Comparison of ENCODE assay signal across 9 mouse cellular contexts in the genomic region with DNA sequence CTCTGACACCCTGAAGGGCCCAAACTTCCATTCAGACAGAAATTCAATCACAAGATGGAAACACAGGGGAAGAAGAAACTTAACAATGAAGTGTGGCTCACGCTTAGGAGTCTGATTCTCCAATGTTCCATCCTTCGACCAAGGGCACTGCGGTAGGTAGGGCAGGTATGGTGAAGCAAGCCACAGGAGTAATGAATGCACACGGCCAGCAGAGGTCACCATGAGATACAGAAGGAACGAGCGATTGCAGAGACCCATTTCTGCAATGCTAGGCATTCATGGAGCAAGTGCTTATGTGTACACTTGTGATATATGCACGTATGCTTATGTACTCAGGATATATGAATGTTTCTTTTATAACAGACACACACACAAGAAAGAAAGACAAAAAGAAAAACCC. TPM values are rescaled to one million over a fixed set of nuclear protein-coding genes. Genes with fewer than 3 reads are reported as not detected.
DNase-seq lines count a peak whose midpoint lies in the region; ATAC-seq and TF ChIP-seq lines count a peak whose summit lies in the region.
"Had no signal": no experiment of that assay in that cellular context is flagged by ENCODE, and none has a peak within 500 bp of the region (broad histone marks: within the 10 kb centered on the region; RNA-seq: fewer than 3 reads in every experiment).

No protein-coding gene starts in this region.

- ATAC-seq in intestine, embryonic 16.5 days, result 0 out of 2 replicates have a peak, but pooled peaks have one; percentile 48
- ATAC-seq in intestine, embryonic 15.5 days, result no peak
- peak; percentile 58 for ATAC-seq in liver, embryonic 11.5 days (replicated peaks; ENCODE audit: low FRiP score)
- peak; percentile 79; the same call in 1 of the 2 replicates for ATAC-seq in stomach, postnatal 0 days (ENCODE audit: low FRiP score, low TSS enrichment)

- no peak overlapping the region for H3K4me2 ChIP-seq in intestine, embryonic 16.5 days (ENCODE audit: low read depth, low read length)
- no peak overlapping the region for H3K4me2 ChIP-seq in intestine, embryonic 15.5 days (replicated peaks)
- H3K4me2 ChIP-seq in liver, embryonic 11.5 days, result no peak overlapping the region
- H3K4me2 ChIP-seq in stomach, postnatal 0 days (replicated peaks; ENCODE audit: low read depth), result no peak overlapping the region

- 69% methylated on average over 7 of the region's 7 CpGs for WGBS in intestine, embryonic 16.5 days
- WGBS in intestine, embryonic 15.5 days, result 65% methylated on average over 7 of the region's 7 CpGs
- WGBS in liver, embryonic 11.5 days, result 68% methylated on average over 7 of the region's 7 CpGs
- 68% methylated on average over 7 of the region's 7 CpGs for WGBS in stomach, postnatal 0 days

- no peaks in the 10 kb centered on the region for H3K4me1 ChIP-seq in intestine, embryonic 16.5 days (ENCODE audit: control insufficient read depth, insufficient read depth, low read length)
- no peaks in the 10 kb centered on the region for H3K4me1 ChIP-seq in intestine, embryonic 15.5 days (replicated peaks)
- no peaks in the 10 kb centered on the region for H3K4me1 ChIP-seq in embryonic fibroblast, embryonic 13.5 days (ENCODE audit: control insufficient read depth, insufficient read depth, low read length)
- no peaks in the 10 kb centered on the region for H3K4me1 ChIP-seq in liver, embryonic 11.5 days (replicated peaks; ENCODE audit: control insufficient read depth, insufficient read depth, low read length)
- H3K4me1 ChIP-seq in stomach, postnatal 0 days (replicated peaks; ENCODE audit: control insufficient read depth, insufficient read depth), result no peaks in the 10 kb centered on the region

- DNase-seq in CD4-positive helper T cell, adult 2 months (ENCODE audit: low read depth, low spot score), result peak; percentile 55
- peak; percentile 60 for DNase-seq in MN1 (ENCODE audit: low spot score)
- no peak for DNase-seq in liver, embryonic 11.5 days (ENCODE audit: low spot score)
- peak; percentile 60 for DNase-seq in stomach, postnatal 0 days (ENCODE audit: low spot score)
- no peak for DNase-seq in frontal cortex, postnatal 14 days (ENCODE audit: low spot score in 2 of 2)

- H3K9me3 ChIP-seq in intestine, embryonic 16.5 days (ENCODE audit: control insufficient read depth, low read length), result no peaks in the 10 kb centered on the region
- H3K9me3 ChIP-seq in intestine, embryonic 15.5 days, result no peaks in the 10 kb centered on the region
- no peaks in the 10 kb centered on the region for H3K9me3 ChIP-seq in liver, embryonic 11.5 days (ENCODE audit: control insufficient read depth, low read length)
- no peaks in the 10 kb centered on the region for H3K9me3 ChIP-seq in stomach, postnatal 0 days (ENCODE audit: control insufficient read depth, low read length)

- H3K9ac ChIP-seq in intestine, embryonic 16.5 days (ENCODE audit: low read depth, low read length), result no peak overlapping the region
- H3K9ac ChIP-seq in intestine, embryonic 15.5 days, result no peak overlapping the region
- H3K9ac ChIP-seq in liver, embryonic 11.5 days (ENCODE audit: low read depth, low read length), result no peak overlapping the region
- H3K9ac ChIP-seq in stomach, postnatal 0 days (ENCODE audit: low read length), result no peak overlapping the region

- no peak for TF ChIP-seq EP300 in stomach, postnatal 0 days (optimal IDR thresholded peaks at IDR 0.05)

- no peak overlapping the region for H3K4me3 ChIP-seq in intestine, embryonic 16.5 days (ENCODE audit: low read length)
- H3K4me3 ChIP-seq in intestine, embryonic 15.5 days (replicated peaks), result no peak overlapping the region
- no peak overlapping the region for H3K4me3 ChIP-seq in embryonic fibroblast, embryonic 13.5 days (ENCODE audit: insufficient read depth, low read length)
- H3K4me3 ChIP-seq in liver, embryonic 11.5 days (ENCODE audit: low read depth, low read length), result no peak overlapping the region
- no peak overlapping the region for H3K4me3 ChIP-seq in stomach, postnatal 0 days (ENCODE audit: low read depth, low read length)
- H3K4me3 ChIP-seq: myocyte had no signal

- peak; percentile 70; the same call in 1 of the 2 replicates for TF ChIP-seq CTCF in embryonic fibroblast, embryonic 13.5 days (IDR thresholded peaks at IDR 0.05; ENCODE audit: borderline replicate concordance, insufficient read depth, low read length)
- peak; percentile 81 for TF ChIP-seq CTCF in stomach, postnatal 0 days (IDR thresholded peaks at IDR 0.05; ENCODE audit: low read depth)

- TF ChIP-seq POLR2A in embryonic fibroblast, embryonic 13.5 days (IDR thresholded peaks at IDR 0.05; ENCODE audit: low read depth, low read length), result no peak

- H3K27me3 ChIP-seq in intestine, embryonic 16.5 days (replicated peaks; ENCODE audit: control insufficient read depth, insufficient read depth, low read length), result no peaks in the 10 kb centered on the region
- no peaks in the 10 kb centered on the region for H3K27me3 ChIP-seq in intestine, embryonic 15.5 days (replicated peaks)
- H3K27me3 ChIP-seq in liver, embryonic 11.5 days (replicated peaks; ENCODE audit: control insufficient read depth, insufficient read depth, low read length), result no peaks in the 10 kb centered on the region
- H3K27me3 ChIP-seq in stomach, postnatal 0 days (ENCODE audit: control insufficient read depth, insufficient read depth, low read length), result no peaks in the 10 kb centered on the region

- no peak overlapping the region for H3K27ac ChIP-seq in intestine, embryonic 16.5 days (ENCODE audit: low read length)
- no peak overlapping the region for H3K27ac ChIP-seq in intestine, embryonic 15.5 days
- H3K27ac ChIP-seq in embryonic fibroblast, embryonic 13.5 days (ENCODE audit: insufficient read depth, low read length), result no peak overlapping the region
- H3K27ac ChIP-seq in liver, embryonic 11.5 days (ENCODE audit: low read depth, low read length), result no peak overlapping the region
- no peak overlapping the region for H3K27ac ChIP-seq in stomach, postnatal 0 days (replicated peaks)

- peaks cover 6% of the 10 kb centered on the region; the same call in 1 of the 2 replicates for H3K36me3 ChIP-seq in intestine, embryonic 16.5 days (ENCODE audit: control insufficient read depth, insufficient read depth, low read length)
- 0 out of 2 replicates have a peak, but pooled peaks cover 11% of the 10 kb centered on the region for H3K36me3 ChIP-seq in intestine, embryonic 15.5 days
- 0 out of 2 replicates have a peak, but pooled peaks cover 3% of the 10 kb centered on the region for H3K36me3 ChIP-seq in liver, embryonic 11.5 days (ENCODE audit: control insufficient read depth, insufficient read depth, low read length)
- H3K36me3 ChIP-seq in stomach, postnatal 0 days (ENCODE audit: control insufficient read depth, insufficient read depth, low read length), result peaks cover 4% of the 10 kb centered on the region

RNA-seq across cellular contexts. Expression of a gene that starts 26.9 kb away (rescaled TPM):
- 42.5 and 45.2 TPM in 2 replicates for polyA plus RNA-seq in intestine, embryonic 16.5 days (2015; fragmentation: Nextera tagmentation; extraction: Ambion mirVana)
- polyA plus RNA-seq in intestine, embryonic 15.5 days (2015; fragmentation: Nextera tagmentation; extraction: Ambion mirVana), result 32.1 and 35.7 TPM in 2 replicates
- 25.7 and 27.6 TPM in 2 replicates for polyA plus RNA-seq in embryonic fibroblast, embryonic 13.5 days (2011; ENCODE audit: insufficient read length, low read depth, missing spikeins)
- 28.3 and 28.9 TPM in 2 replicates for polyA plus RNA-seq in liver, embryonic 11.5 days (2014; fragmentation: Nextera tagmentation; extraction: Ambion mirVana)
- polyA plus RNA-seq in stomach, postnatal 0 days (2015; fragmentation: Nextera tagmentation; extraction: Ambion mirVana), result 19.6 and 24.8 TPM in 2 replicates

RNA-seq across cellular contexts. Expression of a gene that starts 36.3 kb away (rescaled TPM):
- 89.9 and 91.3 TPM in 2 replicates for polyA plus RNA-seq in intestine, embryonic 16.5 days (2015; fragmentation: Nextera tagmentation; extraction: Ambion mirVana)
- polyA plus RNA-seq in intestine, embryonic 15.5 days (2015; fragmentation: Nextera tagmentation; extraction: Ambion mirVana), result 83.6 and 105 TPM in 2 replicates
- 78.3 and 84.0 TPM in 2 replicates for polyA plus RNA-seq in embryonic fibroblast, embryonic 13.5 days (2011; ENCODE audit: insufficient read length, low read depth, missing spikeins)
- polyA plus RNA-seq in liver, embryonic 11.5 days (2014; fragmentation: Nextera tagmentation; extraction: Ambion mirVana), result 95.0 and 103 TPM in 2 replicates
- 84.7 and 86.4 TPM in 2 replicates for polyA plus RNA-seq in stomach, postnatal 0 days (2015; fragmentation: Nextera tagmentation; extraction: Ambion mirVana)

Comparison
In these comparisons a context has a peak if more than half of its experiments do, and no peak if none do; other contexts are left out.
1. DNase-seq: peak in CD4-positive helper T cell, adult 2 months (single experiment), MN1 (single experiment) and stomach, postnatal 0 days (single experiment); none in liver, embryonic 11.5 days (single experiment) and frontal cortex, postnatal 14 days (0 of 2).